Mouse (Mus musculus) heart, adult 2 months (tissue): ENCODE measurements at regions not wholly inside any gene's neighbourhood (a gene's known extent, or its start where the extent isn't known, plus 50 kb on each side); places are given as distances from the start of the nearest gene placed in this dataset.

ENCODE experiments used
- CTCF ChIP-seq: fragments of 200-600 bp; IDR thresholded peaks from 2 replicates; pipeline ENCODE4 v1.8.1; 2022; ENCODE audit warnings: antibody characterized with exemption, mild to moderate bottlenecking, moderate library complexity
- EP300 ChIP-seq: fragments of 200-500 bp; IDR thresholded peaks from 2 replicates; pipeline ENCODE4 v1.6.1; 2011; ENCODE audit warnings: low read depth, low read length, control low read depth; ENCODE audit not compliant: insufficient read depth
- POLR2A ChIP-seq: fragments of 200-500 bp; IDR thresholded peaks from 2 replicates; pipeline ENCODE4 v1.6.1; 2011; ENCODE audit warnings: mild to moderate bottlenecking, low read depth, low read length, control low read depth; ENCODE audit not compliant: insufficient read depth

- no peak for TF ChIP-seq CTCF
- no peak for TF ChIP-seq POLR2A
- TF ChIP-seq EP300: no peak
Observed at GRCm38 (mm10) chr4:84222057-84222717, 452.9 kb downstream of the Bnc2 start.
